Mouse (Mus musculus) CH12.LX (cell line): ENCODE data around the gene Gna12.

Source experiments
- CTCF ChIP-seq, 2 experiments: IDR thresholded peaks in 1 of 2; conservative IDR thresholded peaks in 1 of 2; 2 replicates each; pipeline ENCODE4 v1.5.1; 2011 to 2012; ENCODE audit warnings: low read depth in 2 of 2, low read length in 2 of 2, improper control_type of control experiment in 1 of 2, inconsistent platforms in 1 of 2, mild to moderate bottlenecking in 1 of 2, moderate library complexity in 1 of 2
- EP300 ChIP-seq: IDR thresholded peaks from 2 replicates; pipeline ENCODE4 v1.6.1; 2011; ENCODE audit warnings: low read length, improper control_type of control experiment
- JUND ChIP-seq: conservative IDR thresholded peaks from 2 replicates; pipeline ENCODE4 v1.6.1; 2011; ENCODE audit warnings: low read depth, low read length, improper control_type of control experiment
- MAFK ChIP-seq: IDR thresholded peaks from 2 replicates; pipeline ENCODE4 v1.6.1; 2011; ENCODE audit warnings: low read length, improper control_type of control experiment; ENCODE audit not compliant: insufficient replicate concordance
- MAX ChIP-seq: IDR thresholded peaks from 2 replicates; pipeline ENCODE4 v1.6.1; 2011; ENCODE audit warnings: low read length, improper control_type of control experiment
- MEF2A ChIP-seq: IDR thresholded peaks from 2 replicates; pipeline ENCODE4 v1.6.1; 2014; ENCODE audit warnings: low read depth, mild to moderate bottlenecking, inconsistent platforms, low read length, improper control_type of control experiment, borderline replicate concordance
- MYC ChIP-seq: IDR thresholded peaks from 2 replicates; pipeline ENCODE4 v1.6.1; 2011; ENCODE audit warnings: low read depth, mild to moderate bottlenecking, improper control_type of control experiment, low read length
- NRF1 ChIP-seq: IDR thresholded peaks from 2 replicates; pipeline ENCODE4 v1.6.1; 2014; ENCODE audit warnings: low read depth, mild to moderate bottlenecking, inconsistent platforms, low read length, improper control_type of control experiment, moderate library complexity
- POLR2A ChIP-seq: IDR thresholded peaks from 2 replicates; pipeline ENCODE4 v1.6.1; 2011; ENCODE audit warnings: low read depth, mild to moderate bottlenecking, improper control_type of control experiment, low read length
- POLR2AphosphoS2 ChIP-seq: IDR thresholded peaks from 2 replicates; pipeline ENCODE4 v1.6.1; 2011; ENCODE audit warnings: low read depth, low read length, improper control_type of control experiment
- RAD21 ChIP-seq: IDR thresholded peaks from 2 replicates; pipeline ENCODE4 v1.6.1; 2011; ENCODE audit warnings: low read depth, mild to moderate bottlenecking, low read length, improper control_type of control experiment, moderate library complexity
- USF1 ChIP-seq: IDR thresholded peaks from 2 replicates; pipeline ENCODE4 v1.6.1; 2014; ENCODE audit warnings: low read depth, mild to moderate bottlenecking, inconsistent platforms, low read length, improper control_type of control experiment
- ZNF384 ChIP-seq: IDR thresholded peaks from 2 replicates; pipeline ENCODE4 v1.6.1; 2012; ENCODE audit warnings: low read depth, low read length, improper control_type of control experiment, inconsistent platforms

- no peak for TF ChIP-seq MAX
- TF ChIP-seq EP300, result no peak
- no peak for TF ChIP-seq POLR2A
- no peak for TF ChIP-seq NRF1
- TF ChIP-seq CTCF (conservative IDR thresholded peaks at IDR 0.05 in 1 of 2, IDR thresholded peaks at IDR 0.05 in 1 of 2; ENCODE audit: low read depth in 2 of 2, low read length in 2 of 2), result no peak
- TF ChIP-seq RAD21, result no peak
- TF ChIP-seq POLR2AphosphoS2, result no peak
- TF ChIP-seq JUND, result no peak
- no peak for TF ChIP-seq MAFK
- TF ChIP-seq MEF2A, result no peak
- TF ChIP-seq USF1, result no peak
- no peak for TF ChIP-seq ZNF384
- TF ChIP-seq MYC, result no peak
Observed at GRCm38 (mm10) chr5:140827413-140827812, 2.8 kb downstream of the Gna12 start.
